Mouse (Mus musculus) midbrain, embryonic 13.5 days (tissue): ENCODE measurements around the gene Jpt1. TPM values are rescaled to one million over a fixed set of nuclear protein-coding genes. Genes with fewer than 3 reads are reported as not detected.

Experiments
- ATAC-seq: fragments of 200-750 bp; cut with Nextera tagmentation; 2 replicates; pipeline ENCODE4 v1.8.0; 2017; ENCODE audit warnings: mild to moderate bottlenecking, moderate TSS enrichment, moderate library complexity
- H3K27ac ChIP-seq: fragments of 300-500 bp; sonication (generic); 2 replicates; pipeline ENCODE4 v1.5.1; 2015; ENCODE audit warnings: inconsistent platforms, mild to moderate bottlenecking, moderate library complexity
- H3K27me3 ChIP-seq: fragments of 300-500 bp; sonication (generic); 2 replicates; pipeline ENCODE4 v1.6.1; 2015; ENCODE audit warnings: mild to moderate bottlenecking, inconsistent platforms
- H3K36me3 ChIP-seq: fragments of 300-500 bp; sonication (generic); 2 replicates; pipeline ENCODE4 v1.6.1; 2015; ENCODE audit warnings: mild to moderate bottlenecking, inconsistent platforms
- H3K4me1 ChIP-seq: fragments of 300-500 bp; sonication (generic); replicated peaks from 2 replicates; pipeline ENCODE4 v1.6.1; 2015; ENCODE audit warnings: inconsistent platforms
- H3K4me2 ChIP-seq: fragments of 300-500 bp; sonication (generic); replicated peaks from 2 replicates; pipeline ENCODE4 v1.6.1; 2015; ENCODE audit warnings: moderate library complexity, mild to moderate bottlenecking, inconsistent platforms
- H3K4me3 ChIP-seq: fragments of 300-500 bp; sonication (generic); replicated peaks from 2 replicates; pipeline ENCODE4 v1.5.1; 2015; ENCODE audit warnings: mild to moderate bottlenecking, inconsistent platforms
- H3K9ac ChIP-seq: fragments of 300-500 bp; sonication (generic); replicated peaks from 2 replicates; pipeline ENCODE4 v1.6.1; 2015; ENCODE audit warnings: mild to moderate bottlenecking, inconsistent platforms
- H3K9me3 ChIP-seq: fragments of 300-500 bp; sonication (generic); 2 replicates; pipeline ENCODE4 v1.6.1; 2016; ENCODE audit warnings: mild to moderate bottlenecking, inconsistent platforms
- WGBS: fragments of 180-500 bp; shearing (Covaris S2); methylation state at CpG from one replicate; pipeline ENCODE4 v1.1.7; 2015; 5-methylcytosine and 5-hydroxymethylcytosine counted together
- polyA plus RNA-seq: library from polyadenylated mRNA; unstranded; fragments of >200 nt; fragmentation: Nextera tagmentation; extraction: Ambion mirVana; gene quantifications from 2 replicates; pipeline ENCODE4 v1.2.1, GENCODE M21; 2015

The Jpt1 gene
- polyA plus RNA-seq, 1 experiment from 2014 or later = 1,462 TPM

DNA sequence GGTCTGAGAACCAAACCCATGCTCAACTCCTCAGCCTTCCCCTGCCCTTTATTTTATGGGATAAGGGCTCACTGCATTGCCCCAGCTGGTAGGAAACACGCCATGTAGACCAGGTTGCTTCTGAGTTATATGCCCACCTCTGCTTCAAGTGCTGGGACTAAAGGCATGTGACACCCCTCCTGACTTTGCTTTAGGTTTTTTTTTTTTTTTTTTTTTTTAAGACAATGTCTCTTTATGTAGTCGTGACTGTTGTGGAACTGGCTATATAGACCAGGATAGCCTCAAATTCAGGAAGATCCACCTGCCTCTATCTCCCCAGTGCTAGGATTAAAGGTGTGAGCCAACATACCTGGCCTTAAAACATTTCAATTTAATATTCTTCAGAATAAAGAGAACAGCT, 8.5 kb upstream of the Jpt1 start:
- no peaks in the 10 kb centered on the region for H3K27me3 ChIP-seq
- peaks cover 60% of the 10 kb centered on the region for H3K36me3 ChIP-seq
- no peaks in the 10 kb centered on the region for H3K4me1 ChIP-seq
- no peak overlapping the region for H3K4me2 ChIP-seq
- H3K27ac ChIP-seq = no peak overlapping the region
- no peak overlapping the region for H3K4me3 ChIP-seq
- no peaks in the 10 kb centered on the region for H3K9me3 ChIP-seq
- H3K9ac ChIP-seq = no peak overlapping the region
- no peak for ATAC-seq
- WGBS = 82% methylated on average over 2 of the region's 2 CpGs

DNA sequence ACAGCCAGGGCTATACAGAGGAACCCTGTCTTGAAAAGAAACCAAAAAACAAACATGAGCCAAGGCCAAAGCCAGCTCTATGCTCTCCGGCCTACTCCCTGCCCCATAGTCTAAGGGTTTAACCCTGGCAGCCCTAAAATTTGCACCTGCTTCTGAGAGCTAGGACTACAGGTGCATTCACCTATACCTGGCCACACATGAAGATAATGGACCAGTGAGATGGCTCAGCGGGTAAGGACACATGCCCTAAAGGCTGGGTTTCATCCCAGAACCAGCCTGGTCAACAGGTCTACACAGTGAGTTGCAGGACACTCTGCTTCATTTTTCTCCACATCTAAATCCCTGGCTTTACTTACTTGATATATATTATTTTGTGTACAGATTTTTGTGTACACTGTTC, 8.1 kb upstream of the Jpt1 start:
- 94% methylated on average over 2 of the region's 2 CpGs for WGBS
- H3K9ac ChIP-seq = no peak overlapping the region
- H3K4me2 ChIP-seq = no peak overlapping the region
- H3K9me3 ChIP-seq = no peaks in the 10 kb centered on the region
- peaks cover 56% of the 10 kb centered on the region for H3K36me3 ChIP-seq
- H3K4me3 ChIP-seq = no peak overlapping the region
- ATAC-seq = no peak
- H3K27me3 ChIP-seq = no peaks in the 10 kb centered on the region
- no peaks in the 10 kb centered on the region for H3K4me1 ChIP-seq
- no peak overlapping the region for H3K27ac ChIP-seq

DNA sequence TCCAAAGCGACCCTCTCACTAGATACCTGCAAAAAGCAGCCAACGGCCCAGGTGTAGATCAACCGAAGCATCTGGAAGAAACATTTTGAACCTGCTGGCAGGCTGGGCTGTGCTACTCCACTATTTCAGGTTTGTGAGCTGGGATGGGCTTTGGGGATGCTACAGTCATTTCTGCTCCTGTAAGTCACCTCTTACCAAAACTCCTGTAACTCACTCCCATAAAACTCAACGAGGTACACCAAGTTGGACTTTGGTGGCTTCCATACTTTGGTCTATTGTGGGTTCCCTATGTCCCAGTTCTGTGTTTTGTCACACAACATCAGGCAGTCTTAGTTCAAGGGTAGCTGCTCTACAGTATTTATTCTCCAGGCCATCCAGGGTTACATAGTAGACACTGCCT, 6.9 kb upstream of the Jpt1 start:
- 93% methylated on average over 4 of the region's 4 CpGs for WGBS
- no peaks in the 10 kb centered on the region for H3K4me1 ChIP-seq
- H3K9ac ChIP-seq = no peak overlapping the region
- no peaks in the 10 kb centered on the region for H3K9me3 ChIP-seq
- no peak overlapping the region for H3K4me2 ChIP-seq
- H3K36me3 ChIP-seq = peaks cover 44% of the 10 kb centered on the region
- ATAC-seq = no peak
- no peak overlapping the region for H3K4me3 ChIP-seq
- H3K27me3 ChIP-seq = no peaks in the 10 kb centered on the region
- no peak overlapping the region for H3K27ac ChIP-seq

DNA sequence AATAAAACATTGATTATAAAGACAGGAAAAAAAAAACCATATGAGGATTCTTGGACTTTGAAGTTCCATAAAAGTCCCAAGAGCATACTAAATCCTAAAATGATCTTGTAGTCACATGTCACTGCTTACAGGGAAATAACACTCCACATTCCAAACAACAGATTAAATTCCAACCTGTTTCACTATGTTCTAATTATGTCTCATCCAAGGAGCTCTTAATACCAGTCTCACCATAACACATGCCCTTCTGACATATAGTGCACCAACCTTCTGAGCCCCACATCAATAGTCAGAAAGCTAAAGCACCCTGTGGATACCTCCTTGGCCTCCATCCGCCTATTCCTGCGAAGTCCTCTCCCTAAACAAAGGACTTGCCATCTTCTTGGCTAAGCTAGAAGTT, 6.0 kb upstream of the Jpt1 start:
- no peak for ATAC-seq
- no peaks in the 10 kb centered on the region for H3K9me3 ChIP-seq
- H3K9ac ChIP-seq = no peak overlapping the region
- H3K4me1 ChIP-seq = 0 out of 2 replicates have a peak, but pooled peaks cover 1% of the 10 kb centered on the region
- H3K4me2 ChIP-seq = no peak overlapping the region
- no peak overlapping the region for H3K4me3 ChIP-seq
- 61% methylated on average over 2 of the region's 2 CpGs for WGBS
- H3K27ac ChIP-seq = no peak overlapping the region
- peaks cover 35% of the 10 kb centered on the region for H3K36me3 ChIP-seq
- H3K27me3 ChIP-seq = no peaks in the 10 kb centered on the region

DNA sequence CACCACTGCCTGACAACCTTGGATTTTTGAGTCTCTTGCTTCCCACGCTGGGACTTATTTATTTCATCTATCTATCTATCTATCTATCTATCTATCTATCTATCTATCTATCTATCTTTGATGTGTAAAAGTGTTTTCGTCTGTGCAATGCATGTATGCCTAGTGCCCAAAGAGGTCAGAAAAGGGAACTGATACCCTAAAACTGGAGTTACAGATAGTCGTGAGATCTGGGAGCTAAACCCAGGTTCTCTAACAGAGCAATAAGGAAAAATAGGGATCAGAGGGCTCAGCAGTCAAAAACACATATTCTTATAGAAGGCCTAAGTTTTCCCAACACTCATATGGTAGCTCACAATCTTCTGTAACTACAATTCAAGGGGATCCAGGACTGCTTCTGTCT, 5.4 kb upstream of the Jpt1 start:
- ATAC-seq = no peak

DNA sequence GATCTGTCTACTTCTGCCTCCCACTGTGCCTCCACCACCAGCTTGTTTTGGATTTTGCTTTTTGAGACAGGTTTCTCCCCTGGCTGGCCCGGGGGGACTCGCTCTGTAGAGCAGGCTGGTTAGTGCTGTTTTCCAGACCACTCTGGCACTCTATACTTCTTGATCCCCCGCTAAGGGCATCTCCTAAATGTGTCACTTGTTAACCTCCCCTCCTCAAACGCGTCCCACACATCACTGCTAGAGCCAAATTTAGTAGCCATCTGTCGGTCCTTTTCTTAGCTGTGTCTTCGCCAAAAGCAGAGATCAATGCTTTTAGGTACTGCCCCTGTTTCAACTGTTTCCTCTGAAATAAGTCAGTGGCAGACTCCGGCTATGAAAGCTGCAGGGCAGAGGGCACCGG, 4.5 kb upstream of the Jpt1 start:
- H3K4me3 ChIP-seq = no peak overlapping the region
- 82% methylated on average over 9 of the region's 9 CpGs for WGBS
- no peaks in the 10 kb centered on the region for H3K9me3 ChIP-seq
- 0 out of 2 replicates have a peak, but pooled peaks cover 2% of the 10 kb centered on the region for H3K4me1 ChIP-seq
- H3K36me3 ChIP-seq = peaks cover 22% of the 10 kb centered on the region
- H3K27me3 ChIP-seq = no peaks in the 10 kb centered on the region
- H3K9ac ChIP-seq = no peak overlapping the region
- no peak for ATAC-seq
- H3K27ac ChIP-seq = no peak overlapping the region
- H3K4me2 ChIP-seq = no peak overlapping the region

More for the DNA sequence above, 5.4 kb upstream of the Jpt1 start:
- Histone ChIP-seq H3K27me3 (no peaks in the 10 kb centered on the region), H3K4me1 (0 out of 2 replicates have a peak, but pooled peaks cover 2% of the 10 kb centered on the region), H3K9me3 (no peaks in the 10 kb centered on the region), H3K4me2 (no peak overlapping the region), H3K4me3 (no peak overlapping the region), H3K27ac (no peak overlapping the region), H3K9ac (no peak overlapping the region), H3K36me3 (peaks cover 29% of the 10 kb centered on the region)
- 97% methylated on average over 3 of the region's 3 CpGs for WGBS

DNA sequence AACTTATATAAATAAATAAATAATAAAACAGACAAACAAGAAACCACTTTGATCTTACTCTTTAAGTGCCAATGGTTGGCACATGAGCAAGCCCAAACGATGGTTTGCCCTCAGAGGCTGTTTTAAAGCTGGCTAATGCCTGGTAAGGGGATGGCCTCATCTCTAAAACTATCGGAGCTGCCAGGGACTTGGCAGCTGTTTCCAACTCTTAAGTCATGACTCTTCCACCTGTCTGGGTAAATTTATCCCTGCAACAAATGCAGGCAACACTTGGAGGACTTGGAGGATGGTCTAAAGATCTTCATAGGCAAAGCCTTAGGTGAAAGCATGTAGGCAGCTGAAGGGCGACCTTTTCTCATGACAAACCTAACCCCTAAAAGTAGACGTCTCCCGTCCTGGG, 2.8 kb upstream of the Jpt1 start:
- Histone ChIP-seq H3K27me3 (no peaks in the 10 kb centered on the region), H3K9ac (no peak overlapping the region), H3K4me1 (peaks cover 8% of the 10 kb centered on the region), H3K4me2 (no peak overlapping the region), H3K27ac (no peak overlapping the region), H3K36me3 (peaks cover 10% of the 10 kb centered on the region), H3K4me3 (no peak overlapping the region), H3K9me3 (no peaks in the 10 kb centered on the region)
- no peak for ATAC-seq
- 86% methylated on average over 5 of the region's 5 CpGs for WGBS

DNA sequence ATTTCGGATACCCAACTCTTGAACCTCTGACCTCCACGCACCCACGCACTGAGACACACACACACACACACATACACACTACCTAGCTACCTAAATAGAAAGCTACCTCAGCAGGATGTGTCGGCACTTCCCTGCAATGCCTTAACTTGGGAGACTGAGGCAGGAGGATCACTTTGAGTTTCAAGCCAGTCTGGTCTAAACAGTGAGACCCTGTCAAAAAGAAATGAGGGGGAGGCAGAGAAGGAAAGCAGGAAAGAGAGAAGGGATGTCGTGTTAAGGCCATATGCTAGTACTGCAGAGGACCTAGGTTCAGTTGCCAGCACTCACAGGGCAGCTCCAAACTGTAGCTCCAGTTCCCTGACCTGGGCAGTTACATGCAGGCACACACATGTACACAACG, 834 bp upstream of the Jpt1 start:
- 72% methylated on average over 6 of the region's 6 CpGs for WGBS

DNA sequence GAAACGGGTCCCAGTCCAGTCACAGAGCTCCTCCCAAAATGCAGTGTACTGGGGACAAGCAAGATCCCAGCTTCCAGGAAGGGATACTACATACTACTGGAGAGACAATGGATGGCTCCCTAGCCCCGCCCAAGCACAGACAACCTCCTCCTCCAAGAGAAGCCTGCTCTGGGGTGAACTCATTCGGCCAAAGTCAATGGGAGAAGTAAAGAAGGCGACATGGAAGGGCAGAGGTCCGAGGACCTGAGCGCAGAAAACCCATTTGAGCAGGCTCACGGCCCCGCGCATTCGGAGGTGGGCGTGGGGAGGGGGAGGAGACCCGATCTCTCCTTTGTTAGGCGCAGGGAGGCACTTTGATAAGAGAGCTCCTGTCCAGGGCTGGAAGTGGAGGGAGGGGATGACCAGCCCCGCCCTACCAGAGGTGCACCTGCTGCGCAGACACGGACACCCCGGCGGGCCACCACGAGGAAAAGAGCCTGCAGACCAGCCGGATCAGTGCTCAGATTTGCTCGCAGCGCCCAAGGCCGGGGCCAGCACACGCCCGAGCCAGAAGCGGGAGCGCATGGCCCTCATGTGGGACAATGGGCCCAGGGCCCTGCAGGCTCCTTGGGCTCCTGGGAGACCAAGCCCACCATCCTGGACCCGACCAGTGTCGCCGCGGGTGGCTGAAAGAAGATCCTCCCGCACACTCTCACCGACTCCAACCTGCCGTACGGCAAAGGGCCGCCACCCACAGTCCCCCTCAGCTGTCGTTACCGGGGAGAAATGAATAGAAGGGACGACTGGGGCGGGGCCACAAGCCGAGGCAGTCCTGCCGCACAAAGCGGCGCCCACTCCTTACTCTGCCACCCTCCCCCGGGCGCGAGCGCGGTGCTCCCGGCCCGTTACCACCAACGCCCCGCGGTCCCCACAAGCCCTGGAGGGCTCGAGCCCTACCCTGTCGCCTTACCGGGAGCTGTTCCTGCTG, 633 bp downstream of the Jpt1 start:
- peak overlapping the region; percentile 100 for H3K4me3 ChIP-seq
- peak overlapping the region; percentile 92 for H3K27ac ChIP-seq
- H3K4me1 ChIP-seq = peaks cover 40% of the 10 kb centered on the region
- peaks cover 3% of the 10 kb centered on the region; the same call in 1 of the 2 replicates for H3K36me3 ChIP-seq
- H3K27me3 ChIP-seq = no peaks in the 10 kb centered on the region
- peak; percentile 77 for ATAC-seq
- peak overlapping the region; percentile 100 for H3K9ac ChIP-seq
- H3K4me2 ChIP-seq = peak overlapping the region; percentile 76
- H3K9me3 ChIP-seq = no peaks in the 10 kb centered on the region
- WGBS = 0% methylated on average over 57 of the region's 57 CpGs

More for the DNA sequence above, 834 bp upstream of the Jpt1 start:
- Histone ChIP-seq H3K9me3 (no peaks in the 10 kb centered on the region), H3K4me1 (peaks cover 28% of the 10 kb centered on the region), H3K27ac (no peak overlapping the region; the same call in 1 of the 2 replicates), H3K4me2 (0 out of 2 replicates have a peak overlapping the region, but pooled peaks have one; percentile 9), H3K27me3 (no peaks in the 10 kb centered on the region), H3K36me3 (no peaks in the 10 kb centered on the region), H3K9ac (no peak overlapping the region), H3K4me3 (no peak overlapping the region)
- no peak for ATAC-seq

DNA sequence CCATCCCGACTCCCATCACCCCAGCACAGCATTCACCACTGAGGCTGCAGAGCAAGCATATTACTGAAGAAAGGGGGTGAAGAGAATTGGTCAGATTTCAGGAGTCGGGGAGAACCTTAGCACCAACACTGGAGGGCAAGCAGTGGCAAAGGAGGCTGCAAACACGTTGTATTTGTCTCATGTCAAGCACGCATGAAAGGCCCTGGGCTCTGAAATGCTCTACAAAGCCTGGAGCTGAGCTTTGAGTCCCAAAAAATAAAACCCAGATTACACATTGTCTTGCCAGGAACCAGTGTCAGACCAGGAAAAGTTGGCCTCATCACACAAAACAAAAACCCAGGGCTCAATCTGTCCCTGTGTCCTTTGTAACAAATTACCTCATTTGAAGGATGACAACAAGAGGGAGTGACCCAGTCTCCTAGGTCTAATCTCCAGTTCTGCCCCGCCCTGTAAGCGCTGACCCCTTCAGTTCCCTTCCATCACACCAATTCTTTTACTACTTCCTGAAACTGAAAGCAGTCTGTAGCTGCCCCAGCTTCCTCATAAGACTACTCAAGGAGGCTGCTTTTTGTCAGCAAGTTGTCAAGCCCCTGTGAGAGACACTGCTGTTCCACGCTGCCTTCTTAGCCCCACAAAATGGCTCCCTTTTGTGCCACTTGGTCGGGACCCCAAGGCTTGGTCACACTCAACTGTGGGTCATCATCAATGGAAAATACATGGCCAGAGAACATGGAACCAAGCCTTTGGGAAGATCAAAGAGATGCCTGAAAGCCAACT, 1.6 kb downstream of the Jpt1 start:
- Histone ChIP-seq H3K36me3 (peaks cover 6% of the 10 kb centered on the region; the same call in 1 of the 2 replicates), H3K27me3 (no peaks in the 10 kb centered on the region), H3K4me3 (peak overlapping the region; percentile 100), H3K4me1 (peaks cover 50% of the 10 kb centered on the region), H3K9ac (peak overlapping the region; percentile 100), H3K27ac (peak overlapping the region; percentile 92), H3K9me3 (no peaks in the 10 kb centered on the region), H3K4me2 (peak overlapping the region; percentile 76)
- ATAC-seq = no peak
- WGBS = 9% methylated on average over 8 of the region's 8 CpGs

DNA sequence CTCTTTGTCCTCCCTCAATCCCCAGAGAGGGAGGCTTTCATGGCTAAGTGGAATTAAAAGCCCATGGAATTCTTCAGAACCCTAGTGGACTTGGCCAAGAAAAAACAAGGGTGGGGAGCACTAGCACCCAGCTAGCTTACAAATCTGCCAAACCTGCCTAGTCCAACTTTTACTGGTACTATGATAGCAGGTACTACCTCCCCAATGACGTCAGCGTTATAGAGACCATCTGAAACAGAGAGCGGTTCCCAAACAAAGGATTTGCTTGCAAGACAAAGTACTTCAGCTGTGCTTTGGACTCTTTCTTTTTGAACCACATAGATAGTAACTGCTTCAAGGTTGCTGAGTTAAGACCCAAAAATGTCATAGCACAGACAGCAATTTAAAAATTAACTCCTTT, 2.2 kb downstream of the Jpt1 start:
- Histone ChIP-seq H3K36me3 (peaks cover 9% of the 10 kb centered on the region; the same call in 1 of the 2 replicates), H3K4me2 (peak overlapping the region; percentile 76), H3K27ac (peak overlapping the region; percentile 92), H3K27me3 (no peaks in the 10 kb centered on the region), H3K4me1 (peaks cover 56% of the 10 kb centered on the region), H3K9ac (peak overlapping the region; percentile 100), H3K4me3 (peak overlapping the region; percentile 100), H3K9me3 (no peaks in the 10 kb centered on the region)
- no peak for ATAC-seq
- 26% methylated on average over 3 of the region's 3 CpGs for WGBS

DNA sequence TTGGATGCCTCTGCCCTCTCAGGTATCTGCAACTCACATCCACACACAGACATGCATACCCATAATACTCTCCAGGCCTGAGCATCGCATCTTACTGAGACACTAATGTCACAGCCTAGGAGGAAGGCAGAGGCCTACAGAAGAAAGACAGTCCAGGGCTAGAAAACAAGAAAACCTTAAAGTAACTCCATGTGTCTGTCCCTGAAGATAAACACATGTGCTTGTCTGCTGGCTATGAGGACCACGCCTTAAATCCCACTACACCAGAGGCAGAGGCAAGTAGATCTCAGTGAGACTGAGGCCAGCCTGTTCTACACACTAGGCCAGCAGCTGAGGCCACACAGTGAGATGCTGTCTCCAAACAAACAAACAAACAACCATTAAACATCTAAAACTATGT, 3.1 kb downstream of the Jpt1 start:
- Histone ChIP-seq H3K4me3 (peak overlapping the region; percentile 100), H3K9ac (peak overlapping the region; percentile 100), H3K9me3 (no peaks in the 10 kb centered on the region), H3K4me1 (peaks cover 65% of the 10 kb centered on the region), H3K36me3 (peaks cover 16% of the 10 kb centered on the region; the same call in 1 of the 2 replicates), H3K27me3 (no peaks in the 10 kb centered on the region), H3K4me2 (peak overlapping the region; percentile 76), H3K27ac (no peak overlapping the region)
- ATAC-seq = no peak
- WGBS = 64% methylated on average over 2 of the region's 2 CpGs
